Mouse (Mus musculus): ENCODE results near the gene Npr2.

GRCm38 (mm10) chr4:43585682-43586081 is 46.1 kb upstream of the Npr2 start:
- TF ChIP-seq GATA1 (IDR thresholded peaks at IDR 0.05; ENCODE audit: low read depth, low read length), result no peak
- TF ChIP-seq CHD1 (IDR thresholded peaks at IDR 0.05; ENCODE audit: low read depth, low read length), result no peak
- TF ChIP-seq ZKSCAN1 (IDR thresholded peaks at IDR 0.05; ENCODE audit: low read depth, low read length), result no peak
- TF ChIP-seq CTCF (IDR thresholded peaks at IDR 0.05 in 2 of 3, conservative IDR thresholded peaks at IDR 0.05 in 1 of 3; ENCODE audit: control insufficient read depth in 1 of 3, insufficient read depth in 1 of 3, low read depth in 2 of 3, low read length in 3 of 3, poor library complexity in 1 of 3, severe bottlenecking in 1 of 3), result no peak
- TF ChIP-seq CHD2 (IDR thresholded peaks at IDR 0.05; ENCODE audit: low read length), result no peak
- no peak for TF ChIP-seq UBTF (IDR thresholded peaks at IDR 0.05; ENCODE audit: borderline replicate concordance, insufficient read depth, low read depth, low read length)
- no peak for TF ChIP-seq POLR2A (IDR thresholded peaks at IDR 0.05; ENCODE audit: control insufficient read depth in 1 of 2, insufficient read depth in 1 of 2, low read depth in 1 of 2, low read length in 2 of 2, poor library complexity in 1 of 2)
- no peak for TF ChIP-seq MXI1 (IDR thresholded peaks at IDR 0.05; ENCODE audit: low read depth, low read length)
- no peak for TF ChIP-seq E2F4 (IDR thresholded peaks at IDR 0.05; ENCODE audit: borderline replicate concordance, low read depth, low read length)
- TF ChIP-seq TBP (IDR thresholded peaks at IDR 0.05; ENCODE audit: low read depth, low read length), result no peak
- no peak for TF ChIP-seq TCF12 (IDR thresholded peaks at IDR 0.05; ENCODE audit: low read depth, low read length)
- TF ChIP-seq EP300 (IDR thresholded peaks at IDR 0.05; ENCODE audit: low read depth in 1 of 2, low read length in 2 of 2), result no peak
- TF ChIP-seq HCFC1 (IDR thresholded peaks at IDR 0.05; ENCODE audit: low read depth, low read length), result no peak
